Mouse (Mus musculus): ENCODE measurements at regions not wholly inside any gene's neighbourhood (a gene's known extent, or its start where the extent isn't known, plus 50 kb on each side); places are given as distances from the start of the nearest gene placed in this dataset.
A peak's percentile ranks its signal among the peaks of the same experiment; 100 is the strongest.

DNA sequence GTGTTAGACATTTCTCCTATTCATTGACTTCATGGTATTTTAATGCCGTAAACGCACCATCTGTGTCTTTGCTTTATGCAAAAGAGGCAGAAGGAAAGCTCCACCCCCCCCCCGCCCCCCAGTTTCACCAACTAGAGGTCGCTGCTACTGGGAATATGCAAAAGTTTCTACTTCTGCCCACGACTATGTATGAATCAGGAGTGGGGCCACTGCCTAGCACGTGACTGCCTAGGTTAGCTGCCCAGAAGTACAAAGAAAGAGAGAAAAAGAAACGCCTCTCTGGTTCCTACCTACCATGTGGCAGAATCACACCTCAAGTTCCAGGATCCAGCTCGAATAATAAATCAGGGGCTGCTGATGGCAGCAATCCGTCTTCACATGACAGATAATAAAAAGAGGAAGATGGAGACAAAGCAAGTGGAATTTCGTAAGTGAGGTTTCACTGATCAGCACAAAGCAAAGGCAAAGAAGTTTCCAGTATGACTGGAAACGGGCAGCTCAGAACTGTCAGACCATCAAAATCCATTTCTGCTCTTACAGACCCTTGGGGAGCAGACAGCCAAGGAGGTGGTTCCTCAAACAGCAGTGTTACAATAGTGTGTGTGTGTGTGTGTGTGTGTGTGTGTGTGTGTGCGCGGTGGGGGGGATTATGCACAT, 108.9 kb upstream of the Ppm1h start:
- H3K9ac ChIP-seq (replicated peaks) = no peak overlapping the region
- 61% methylated on average over 13 of the region's 13 CpGs for WGBS
- H3K27me3 ChIP-seq = no peaks in the 10 kb centered on the region
- ATAC-seq (replicated peaks) = peak; percentile 29; the same call in 1 of the 2 replicates
- H3K4me2 ChIP-seq (replicated peaks) = no peak overlapping the region
- no peaks in the 10 kb centered on the region for H3K36me3 ChIP-seq
- H3K9me3 ChIP-seq = no peaks in the 10 kb centered on the region
- H3K27ac ChIP-seq (replicated peaks) = peak overlapping the region; percentile 44
- no peak overlapping the region for H3K4me3 ChIP-seq
- peaks cover 19% of the 10 kb centered on the region; the same call in 1 of the 2 replicates for H3K4me1 ChIP-seq

DNA sequence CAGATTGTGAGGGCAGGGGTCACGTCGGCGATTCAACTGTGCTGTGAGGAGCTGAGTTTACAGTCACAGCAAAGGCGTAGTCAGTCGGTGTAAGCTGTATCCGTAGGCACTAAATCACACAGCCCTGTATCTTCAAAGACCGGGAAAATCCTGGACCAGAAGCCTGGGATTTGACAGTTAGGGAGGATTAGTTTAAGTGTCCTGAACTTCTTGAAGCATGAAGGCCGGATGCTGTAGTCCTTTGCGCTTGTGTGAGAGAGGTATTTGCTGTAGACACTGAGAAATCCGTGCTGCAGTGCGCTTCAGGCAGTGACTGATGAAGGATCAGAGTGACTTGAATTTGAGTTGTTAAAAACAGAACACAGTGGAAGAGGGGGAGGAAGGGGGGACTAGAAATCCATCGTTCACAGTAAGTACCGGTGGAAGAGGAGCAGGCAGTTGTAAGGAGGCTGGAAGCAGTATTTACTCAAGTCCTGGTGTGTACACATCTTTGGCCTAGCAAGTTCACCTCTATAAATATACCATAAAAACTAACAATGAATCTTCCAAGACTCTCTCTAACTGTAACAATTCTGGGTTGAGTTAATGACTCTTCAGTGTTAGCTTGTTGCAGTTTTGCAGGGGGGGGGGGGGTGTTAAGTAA, 107.5 kb upstream of the Ppm1h start:
- H3K9me3 ChIP-seq = no peaks in the 10 kb centered on the region
- 32% methylated on average over 13 of the region's 13 CpGs for WGBS
- H3K36me3 ChIP-seq = no peaks in the 10 kb centered on the region
- H3K9ac ChIP-seq (replicated peaks) = no peak overlapping the region
- H3K27ac ChIP-seq (replicated peaks) = no peak overlapping the region
- H3K4me1 ChIP-seq = peaks cover 25% of the 10 kb centered on the region; the same call in 1 of the 2 replicates
- ATAC-seq (replicated peaks) = no peak
- no peak overlapping the region for H3K4me2 ChIP-seq (replicated peaks)
- H3K4me3 ChIP-seq = no peak overlapping the region
- no peaks in the 10 kb centered on the region for H3K27me3 ChIP-seq

- Histone ChIP-seq H3K4me1 (peaks cover 6% of the 10 kb centered on the region; the same call in 1 of the 2 replicates), H3K36me3 (no peaks in the 10 kb centered on the region), H3K27ac (replicated peaks) (no peak overlapping the region), H3K9ac (replicated peaks) (no peak overlapping the region), H3K4me2 (replicated peaks) (no peak overlapping the region), H3K4me3 (no peak overlapping the region), H3K9me3 (no peaks in the 10 kb centered on the region), H3K27me3 (no peaks in the 10 kb centered on the region)
- 96% methylated on average over 8 of the region's 8 CpGs for WGBS
- ATAC-seq (replicated peaks) = no peak
These were observed 102.1 kb upstream of the Ppm1h start for GRCm38 (mm10) chr10:122576171-122577063.

GRCm38 (mm10) chr10:122578209-122579001, 100.2 kb upstream of the Ppm1h start:
- Histone ChIP-seq H3K4me1 (peaks cover 6% of the 10 kb centered on the region; the same call in 1 of the 2 replicates), H3K9me3 (no peaks in the 10 kb centered on the region), H3K9ac (replicated peaks) (no peak overlapping the region), H3K4me3 (no peak overlapping the region), H3K4me2 (replicated peaks) (no peak overlapping the region), H3K27me3 (no peaks in the 10 kb centered on the region), H3K27ac (replicated peaks) (no peak overlapping the region), H3K36me3 (no peaks in the 10 kb centered on the region)
- 66% methylated on average over 24 of the region's 24 CpGs for WGBS
- ATAC-seq (replicated peaks) = no peak

DNA sequence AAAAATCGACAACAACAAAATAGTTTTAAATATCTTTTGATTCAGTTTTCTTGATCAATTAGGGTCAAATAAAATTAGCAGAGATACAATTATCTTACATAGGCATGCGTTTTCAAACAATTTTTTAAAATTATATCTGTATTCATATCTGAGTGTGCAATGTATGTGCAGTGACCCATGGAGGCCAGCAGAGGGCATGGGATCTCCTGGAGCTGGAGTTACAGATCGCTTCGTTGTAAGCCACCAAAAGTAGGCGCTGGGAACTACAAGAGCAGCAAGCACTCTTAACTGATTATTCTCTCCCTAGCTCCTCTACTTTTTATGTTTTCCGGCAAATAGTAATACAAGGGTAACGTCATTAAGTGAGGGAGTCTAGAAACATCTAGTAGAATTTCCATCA, 97.5 kb upstream of the Ppm1h start:
- no peaks in the 10 kb centered on the region for H3K4me1 ChIP-seq
- 88% methylated on average over 7 of the region's 7 CpGs for WGBS

DNA sequence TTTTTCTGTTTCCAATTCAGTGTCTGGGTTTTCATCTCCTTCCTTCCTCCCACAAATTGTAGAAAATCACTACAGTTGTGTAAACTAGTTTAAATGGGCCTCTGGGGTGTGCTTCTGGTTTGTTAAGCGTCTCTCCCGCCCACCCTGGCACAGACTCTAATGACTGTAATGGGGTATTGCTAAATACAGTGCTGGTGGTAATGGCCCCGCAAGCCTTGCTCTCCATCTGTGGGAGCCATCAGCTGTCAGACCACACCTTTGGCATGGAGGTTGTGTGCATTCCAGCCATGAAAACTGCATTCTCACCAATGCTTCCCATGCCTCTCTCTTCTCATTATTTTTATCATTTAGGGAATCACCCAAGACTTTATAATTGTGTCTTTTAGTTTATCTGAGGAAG, 91.0 kb upstream of the Ppm1h start:
- Histone ChIP-seq H3K27me3 (no peaks in the 10 kb centered on the region), H3K9ac (replicated peaks) (no peak overlapping the region), H3K27ac (replicated peaks) (no peak overlapping the region), H3K4me3 (no peak overlapping the region), H3K36me3 (no peaks in the 10 kb centered on the region), H3K4me2 (replicated peaks) (no peak overlapping the region), H3K9me3 (no peaks in the 10 kb centered on the region), H3K4me1 (no peaks in the 10 kb centered on the region)
- ATAC-seq (replicated peaks) = no peak
- WGBS = 40% methylated on average over 3 of the region's 3 CpGs

More for the DNA sequence above, 97.5 kb upstream of the Ppm1h start:
- H3K9me3 ChIP-seq = no peaks in the 10 kb centered on the region
- ATAC-seq (replicated peaks) = no peak
- H3K4me2 ChIP-seq (replicated peaks) = no peak overlapping the region
- no peak overlapping the region for H3K4me3 ChIP-seq
- no peak overlapping the region for H3K27ac ChIP-seq (replicated peaks)
- no peaks in the 10 kb centered on the region for H3K36me3 ChIP-seq
- no peak overlapping the region for H3K9ac ChIP-seq (replicated peaks)
- no peaks in the 10 kb centered on the region for H3K27me3 ChIP-seq

DNA sequence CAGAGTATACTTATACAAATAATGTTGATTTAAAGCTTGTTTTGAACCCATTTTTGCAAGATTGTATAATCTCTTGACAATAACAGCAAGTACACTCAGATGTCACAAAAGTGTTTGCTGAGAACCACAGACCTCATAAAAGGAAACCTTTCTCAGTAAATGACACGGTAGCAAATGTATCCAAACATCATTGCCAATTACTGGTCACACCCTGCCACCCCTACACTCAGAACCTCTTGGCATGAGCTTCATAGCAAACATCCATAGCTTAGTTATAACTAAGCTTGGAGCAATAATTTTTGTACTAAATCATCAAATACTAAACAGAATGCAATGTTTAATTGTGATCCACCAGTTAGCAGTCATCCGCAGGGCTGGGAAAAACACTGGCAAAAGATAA, 79.1 kb upstream of the Ppm1h start:
- Histone ChIP-seq H3K4me2 (replicated peaks) (no peak overlapping the region), H3K9ac (replicated peaks) (no peak overlapping the region), H3K9me3 (no peaks in the 10 kb centered on the region), H3K36me3 (no peaks in the 10 kb centered on the region), H3K27ac (replicated peaks) (no peak overlapping the region), H3K4me1 (peaks cover 4% of the 10 kb centered on the region; the same call in 1 of the 2 replicates), H3K27me3 (no peaks in the 10 kb centered on the region), H3K4me3 (no peak overlapping the region)
- ATAC-seq (replicated peaks) = no peak
- 87% methylated on average over 2 of the region's 2 CpGs for WGBS

GRCm38 (mm10) chr10:122602394-122602793, 76.2 kb upstream of the Ppm1h start:
- Histone ChIP-seq H3K27ac (replicated peaks) (peak overlapping the region; percentile 50), H3K9me3 (no peaks in the 10 kb centered on the region), H3K4me1 (peaks cover 4% of the 10 kb centered on the region; the same call in 1 of the 2 replicates), H3K9ac (replicated peaks) (no peak overlapping the region), H3K4me2 (replicated peaks) (no peak overlapping the region), H3K27me3 (no peaks in the 10 kb centered on the region), H3K36me3 (no peaks in the 10 kb centered on the region), H3K4me3 (no peak overlapping the region)
- 20% methylated on average over 6 of the region's 6 CpGs for WGBS
- peak; percentile 77; the same call in 1 of the 2 replicates for ATAC-seq (replicated peaks)

GRCm38 (mm10) chr10:122603960-122604359, 74.6 kb upstream of the Ppm1h start:
- no peak overlapping the region for H3K9ac ChIP-seq (replicated peaks)
- no peaks in the 10 kb centered on the region for H3K36me3 ChIP-seq
- H3K9me3 ChIP-seq = no peaks in the 10 kb centered on the region
- H3K4me3 ChIP-seq = no peak overlapping the region
- no peaks in the 10 kb centered on the region for H3K27me3 ChIP-seq
- ATAC-seq (replicated peaks) = no peak
- no peak overlapping the region for H3K27ac ChIP-seq (replicated peaks)
- 61% methylated on average over 1 of the region's 1 CpGs for WGBS
- peaks cover 4% of the 10 kb centered on the region; the same call in 1 of the 2 replicates for H3K4me1 ChIP-seq
- H3K4me2 ChIP-seq (replicated peaks) = no peak overlapping the region

GRCm38 (mm10) chr10:122613281-122613680, 65.3 kb upstream of the Ppm1h start:
- Histone ChIP-seq H3K4me2 (replicated peaks) (no peak overlapping the region), H3K4me1 (no peaks in the 10 kb centered on the region), H3K27me3 (no peaks in the 10 kb centered on the region), H3K36me3 (no peaks in the 10 kb centered on the region), H3K9me3 (no peaks in the 10 kb centered on the region), H3K4me3 (no peak overlapping the region), H3K27ac (replicated peaks) (no peak overlapping the region), H3K9ac (replicated peaks) (no peak overlapping the region)
- 72% methylated on average over 2 of the region's 2 CpGs for whole genome bisulfite sequencing
- ATAC-seq (replicated peaks) = no peak

- Histone ChIP-seq H3K4me3 (no peak overlapping the region), H3K9me3 (no peaks in the 10 kb centered on the region), H3K27me3 (no peaks in the 10 kb centered on the region), H3K4me1 (no peaks in the 10 kb centered on the region), H3K36me3 (no peaks in the 10 kb centered on the region), H3K27ac (replicated peaks) (no peak overlapping the region), H3K9ac (replicated peaks) (no peak overlapping the region), H3K4me2 (replicated peaks) (no peak overlapping the region)
- WGBS = 51% methylated on average over 2 of the region's 2 CpGs
- ATAC-seq (replicated peaks) = no peak
These were observed 64.7 kb upstream of the Ppm1h start for GRCm38 (mm10) chr10:122613891-122614290.
